Mouse (Mus musculus) cerebral cortex, adult 2 months (tissue): ENCODE results near the gene Emc3.

Experiments
- WGBS: fragments of 180-500 bp; shearing (Covaris S2); methylation state at CpG from one replicate; pipeline ENCODE4 v1.1.7; 2018; 5-methylcytosine and 5-hydroxymethylcytosine counted together

The Emc3 gene

GRCm38 (mm10) chr6:113530932-113531839 lies at the start of gene Emc3, which contains the start of gene Fancd2:
Gene Emc3 (minus strand): TSS chr6:113531652.
Gene Fancd2 (plus strand): TSS chr6:113531682.
- WGBS, result under 1% methylated on average over 47 of the region's 47 CpGs

- WGBS, result 95% methylated on average over 3 of the region's 3 CpGs
Measured at GRCm38 (mm10) chr6:113579306-113579705, 47.9 kb upstream of the Emc3 start.

DNA sequence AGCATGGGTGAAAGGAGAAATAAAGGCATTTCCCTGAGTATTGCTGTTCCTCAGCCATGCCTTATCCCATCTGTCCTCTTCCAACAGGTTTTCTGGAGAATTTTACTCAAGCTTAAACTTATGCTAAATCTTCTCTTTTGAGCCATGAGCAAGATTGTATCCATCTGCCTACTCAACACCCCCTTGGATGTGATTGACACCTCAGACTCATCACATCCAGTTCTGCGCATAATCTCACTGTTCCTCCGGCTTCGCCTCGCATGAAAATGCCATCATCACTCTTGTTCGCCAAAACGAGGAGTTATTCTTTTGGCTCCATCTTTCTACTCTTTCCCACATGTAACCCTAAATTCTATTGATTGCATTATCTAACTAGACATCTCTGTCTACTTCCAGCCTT lies 44.6 kb upstream of the Emc3 start:
- 60% methylated on average over 6 of the region's 6 CpGs for WGBS

GRCm38 (mm10) chr6:113564557-113564956 lies 33.1 kb upstream of the Emc3 start:
- WGBS, result 85% methylated on average over 1 of the region's 1 CpGs

DNA sequence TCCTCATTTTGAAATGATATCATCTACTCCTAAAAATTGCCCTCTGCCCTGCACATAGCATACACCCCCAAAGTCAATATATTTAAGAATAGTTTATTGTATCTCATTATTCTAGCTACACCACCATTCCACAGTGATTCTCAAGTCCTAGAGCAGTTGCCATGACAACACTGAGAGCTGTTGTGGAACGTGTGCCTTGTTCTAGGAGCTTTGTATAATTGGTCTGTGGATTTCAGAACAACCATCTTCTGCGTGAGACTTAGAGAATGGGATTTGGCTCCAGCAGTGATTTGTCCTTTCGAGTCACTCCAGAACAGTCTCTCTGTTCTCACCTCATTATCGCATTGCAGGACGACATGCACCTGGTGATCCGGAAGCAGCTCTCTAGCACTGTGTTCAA lies 28.3 kb upstream of the Emc3 start:
- 51% methylated on average over 6 of the region's 6 CpGs for WGBS

DNA sequence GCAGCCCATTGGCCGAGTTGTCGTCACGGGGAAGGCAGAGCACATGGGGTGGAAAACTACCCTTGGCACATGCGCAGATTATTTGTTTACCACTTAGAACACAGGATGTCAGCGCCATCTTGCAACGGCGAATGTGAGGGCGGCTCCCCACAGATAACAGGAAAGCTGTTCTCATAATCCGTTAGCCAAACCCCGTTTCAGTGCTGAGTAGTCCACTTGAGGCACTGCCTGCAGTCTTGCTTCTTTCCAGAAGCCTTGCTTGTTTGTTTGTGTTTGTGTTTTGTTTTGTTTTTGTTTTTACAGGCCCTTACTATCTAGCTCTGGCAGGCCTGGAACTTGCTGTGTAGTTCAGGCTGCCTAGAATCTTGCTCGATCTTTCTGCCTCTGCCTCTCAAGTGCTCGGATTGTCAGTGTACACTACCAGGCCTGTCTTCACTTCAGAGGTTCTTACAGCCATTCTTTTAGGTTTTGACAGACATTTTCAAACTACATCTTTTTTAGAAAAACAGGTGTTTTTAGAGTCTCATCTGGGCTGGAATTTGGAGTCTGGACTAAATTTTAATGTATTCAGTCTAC lies 12.5 kb upstream of the Emc3 start:
- WGBS, result 91% methylated on average over 9 of the region's 12 CpGs

- 73% methylated on average over 6 of the region's 6 CpGs for WGBS
Measured at GRCm38 (mm10) chr6:113541610-113542009, 10.2 kb upstream of the Emc3 start.

- WGBS, result 87% methylated on average over 7 of the region's 7 CpGs
Measured at GRCm38 (mm10) chr6:113534886-113535285, 3.4 kb upstream of the Emc3 start.

GRCm38 (mm10) chr6:113531840-113532404 lies 470 bp upstream of the Emc3 start:
- 8% methylated on average over 7 of the region's 7 CpGs for WGBS

DNA sequence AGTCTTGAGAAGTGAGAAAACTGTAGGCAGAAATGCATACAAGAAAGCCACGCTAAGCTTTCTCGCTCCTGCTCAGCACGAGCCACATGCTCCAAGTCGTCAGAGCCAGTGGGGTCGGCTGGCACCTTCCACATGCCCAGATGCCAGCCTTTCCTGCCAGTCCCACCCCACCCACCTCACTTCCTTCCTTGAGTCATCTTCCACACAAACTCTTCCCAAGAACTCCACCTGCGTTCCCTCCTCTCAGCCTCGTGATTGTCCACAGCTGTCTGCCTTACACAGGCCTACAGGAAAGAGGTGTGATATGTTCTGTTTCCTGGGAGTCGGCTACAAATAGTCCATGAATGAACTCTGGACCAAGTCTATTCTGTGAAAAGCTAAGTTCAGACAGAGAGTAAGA lies 8.0 kb downstream of the Emc3 start:
- 40% methylated on average over 8 of the region's 8 CpGs for WGBS

DNA sequence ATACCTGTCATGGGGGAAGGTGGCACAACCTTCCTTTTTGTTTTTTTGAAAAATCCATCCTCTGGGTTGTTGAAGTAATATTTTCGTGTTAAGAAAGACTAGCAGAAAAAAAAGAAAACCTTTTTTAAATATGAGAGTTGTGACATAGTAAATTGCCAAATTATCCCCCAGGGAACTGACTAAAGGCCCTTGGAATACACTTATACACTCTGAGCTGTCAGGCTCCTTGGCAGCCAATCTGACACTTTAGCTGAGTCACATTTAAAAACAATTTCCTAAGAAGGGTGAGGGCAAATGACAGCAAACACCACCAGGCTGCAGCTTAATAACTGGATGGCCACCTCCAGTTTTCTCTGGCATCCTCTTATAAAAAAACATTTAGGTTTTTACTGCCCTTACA lies 9.1 kb downstream of the Emc3 start:
- WGBS, result 53% methylated on average over 1 of the region's 1 CpGs

GRCm38 (mm10) chr6:113517434-113518080 lies 13.9 kb downstream of the Emc3 start:
- WGBS, result 80% methylated on average over 8 of the region's 8 CpGs

- 98% methylated on average over 3 of the region's 3 CpGs for WGBS
Measured at GRCm38 (mm10) chr6:113514600-113514999, 16.9 kb downstream of the Emc3 start.

- WGBS, result 72% methylated on average over 6 of the region's 6 CpGs
Measured at GRCm38 (mm10) chr6:113513944-113514343, 17.5 kb downstream of the Emc3 start.

DNA sequence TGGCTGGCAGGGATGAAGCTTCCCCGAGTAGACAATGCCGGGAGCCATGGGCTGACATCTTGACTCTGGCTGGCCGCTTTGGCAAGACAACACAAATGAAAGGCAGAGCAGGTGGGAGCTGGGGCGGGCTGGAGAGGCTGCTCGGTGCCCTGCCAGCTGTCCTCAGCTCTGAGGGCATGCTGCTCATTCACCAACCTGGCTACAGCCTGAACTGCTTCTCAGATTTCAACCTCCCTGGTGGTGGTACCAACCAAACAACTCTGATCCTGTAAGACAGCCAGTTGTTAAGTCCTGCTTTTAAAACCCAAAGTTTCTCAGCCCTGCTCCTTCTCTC lies 22.5 kb downstream of the Emc3 start:
- WGBS, result 48% methylated on average over 5 of the region's 5 CpGs

- WGBS, result 58% methylated on average over 7 of the region's 7 CpGs
Measured at GRCm38 (mm10) chr6:113508272-113508946, 23.0 kb downstream of the Emc3 start.

DNA sequence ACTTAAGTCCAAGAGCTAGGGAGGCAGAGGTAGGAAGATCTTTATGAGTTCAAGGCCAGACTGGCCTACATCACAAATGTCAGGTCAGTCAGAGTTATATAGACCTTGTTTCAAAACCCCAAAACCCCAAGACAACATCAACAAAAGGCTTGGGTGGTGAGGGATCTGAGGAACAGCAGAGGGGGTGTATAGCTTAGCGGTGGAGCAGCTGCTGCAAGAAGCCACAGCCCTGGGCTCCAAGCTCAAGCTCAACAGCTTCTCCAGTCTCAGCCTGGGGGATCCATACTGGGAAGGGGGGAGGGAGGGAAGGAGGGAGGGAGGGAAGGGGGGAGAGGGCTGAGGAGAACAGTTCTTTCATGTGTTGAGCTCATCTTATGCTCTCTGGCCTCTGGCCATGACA lies 25.8 kb downstream of the Emc3 start:
- 67% methylated on average over 1 of the region's 1 CpGs for WGBS

DNA sequence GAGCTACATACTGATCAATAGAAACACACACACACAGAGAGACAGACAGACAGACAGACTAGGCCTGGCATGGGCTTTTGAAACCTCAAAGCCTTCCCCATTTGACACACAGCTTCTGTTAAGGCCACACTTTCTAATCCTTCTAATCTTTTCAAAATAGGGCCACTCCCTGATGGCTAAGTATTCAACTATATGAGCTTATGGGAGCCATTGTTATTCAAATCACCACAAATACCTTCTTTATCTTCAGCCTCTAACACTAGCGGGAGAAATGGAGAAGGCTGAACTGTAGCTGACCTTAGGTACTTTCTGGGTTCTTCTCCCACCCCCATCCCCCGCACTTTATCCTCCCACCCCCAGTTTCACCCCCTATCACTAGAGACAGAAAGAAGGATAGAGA lies 28.7 kb downstream of the Emc3 start:
- 88% methylated on average over 2 of the region's 2 CpGs for WGBS

GRCm38 (mm10) chr6:113501388-113502084 lies 29.9 kb downstream of the Emc3 start, which contains the start of gene Prrt3:
Gene Prrt3 (minus strand): TSS chr6:113501931.
- 4% methylated on average over 32 of the region's 32 CpGs for WGBS

- 82% methylated on average over 6 of the region's 6 CpGs for WGBS
Measured at GRCm38 (mm10) chr6:113499346-113499745, 32.1 kb downstream of the Emc3 start.

- 58% methylated on average over 28 of the region's 28 CpGs for WGBS
Measured at GRCm38 (mm10) chr6:113495071-113495675, 36.3 kb downstream of the Emc3 start.
